Mouse (Mus musculus) olfactory bulb, adult 2 months (tissue): ENCODE measurements around the gene Slc4a10.

Source experiments
- CTCF ChIP-seq: fragments of 200-500 bp; IDR thresholded peaks from 2 replicates; pipeline ENCODE4 v1.5.1; 2012; ENCODE audit warnings: low read depth, mild to moderate bottlenecking, low read length, moderate library complexity; ENCODE audit not compliant: insufficient read depth
- POLR2A ChIP-seq: fragments of 200-500 bp; IDR thresholded peaks from 2 replicates; pipeline ENCODE4 v1.6.1; 2012; ENCODE audit warnings: mild to moderate bottlenecking, low read depth, low read length, moderate library complexity; ENCODE audit not compliant: insufficient read depth

GRCm38 (mm10) chr2:62352035-62352434 lies 305.8 kb downstream of the Slc4a10 start:
- TF ChIP-seq CTCF (no peak), POLR2A (no peak)
